Mouse (Mus musculus) retina, adult 2 months (tissue): ENCODE data around the gene Orm1.
A peak's percentile ranks its signal among the peaks of the same experiment; 100 is the strongest.

Source experiments
- DNase-seq: peaks from one replicate; pipeline ENCODE4 v3.0.0-alpha.2; 2012; ENCODE audit warnings: low read depth, low spot score

The Orm1 gene

GRCm38 (mm10) chr4:63355877-63356665, 11.7 kb downstream of the Orm1 start, which contains the start of gene Orm3:
Orm3 (plus strand) TSS chr4:63356162.
- DNase-seq, result no peak

GRCm38 (mm10) chr4:63356981-63357570, 12.7 kb downstream of the Orm1 start:
- DNase-seq, result no peak

GRCm38 (mm10) chr4:63359861-63360260, 15.5 kb downstream of the Orm1 start:
- DNase-seq, result no peak

- DNase-seq, result no peak
Measured at GRCm38 (mm10) chr4:63362150-63362549, 17.8 kb downstream of the Orm1 start, which contains the start of gene Orm2. Orm2 (plus strand) TSS chr4:63362449.

- DNase-seq, result peak; percentile 73
Measured at GRCm38 (mm10) chr4:63368577-63368976, 24.2 kb downstream of the Orm1 start.

- DNase-seq, result no peak
Measured at GRCm38 (mm10) chr4:63370897-63371296, 26.5 kb downstream of the Orm1 start.

- no peak for DNase-seq
Measured at GRCm38 (mm10) chr4:63371890-63372289, 27.5 kb downstream of the Orm1 start.

GRCm38 (mm10) chr4:63373404-63373803, 29.0 kb downstream of the Orm1 start:
- DNase-seq, result no peak

- no peak for DNase-seq
Measured at GRCm38 (mm10) chr4:63374331-63374730, 30.0 kb downstream of the Orm1 start.

- DNase-seq, result no peak
Measured at GRCm38 (mm10) chr4:63375367-63375766, 31.0 kb downstream of the Orm1 start.

GRCm38 (mm10) chr4:63377483-63377882, 33.1 kb downstream of the Orm1 start:
- DNase-seq, result no peak

GRCm38 (mm10) chr4:63382676-63383369, 38.5 kb downstream of the Orm1 start:
- no peak for DNase-seq

- no peak for DNase-seq
Measured at GRCm38 (mm10) chr4:63383474-63383873, 39.1 kb downstream of the Orm1 start.

- no peak for DNase-seq
Measured at GRCm38 (mm10) chr4:63384262-63384661, 39.9 kb downstream of the Orm1 start.

GRCm38 (mm10) chr4:63385253-63385652, 40.9 kb downstream of the Orm1 start:
- DNase-seq, result no peak

- DNase-seq, result no peak
Measured at GRCm38 (mm10) chr4:63385784-63386183, 41.4 kb downstream of the Orm1 start.

- no peak for DNase-seq
Measured at GRCm38 (mm10) chr4:63388029-63388428, 43.7 kb downstream of the Orm1 start.

- DNase-seq, result peak; percentile 96
Measured at GRCm38 (mm10) chr4:63389121-63389886, 44.9 kb downstream of the Orm1 start.

- DNase-seq, result no peak
Measured at GRCm38 (mm10) chr4:63389887-63390528, 45.6 kb downstream of the Orm1 start.

- DNase-seq, result no peak
Measured at GRCm38 (mm10) chr4:63391322-63391721, 47.0 kb downstream of the Orm1 start.
